Mouse (Mus musculus): ENCODE measurements around the gene Tmem200c. TPM values are rescaled to one million over a fixed set of nuclear protein-coding genes. Genes with fewer than 3 reads are reported as not detected.

Tmem200c gene
- total RNA-seq, 2 experiments from 2014 or later = 0.27 to 0.49 TPM

- intact Hi-C loops (cut with DNase I; ENCODE audit: low total_unique reads) = loop anchor here (5.0 kb wide), 1 partner anchor 224 kb away; no protein-coding TSS in a partner anchor
- DNase-seq = no peak
Measured at GRCm38 (mm10) chr17:68883474-68884083, 57.2 kb downstream of the Tmem200c start.

- DNase-seq = no peak
- intact Hi-C loops (cut with DNase I; ENCODE audit: low total_unique reads) = no loop called here
Measured at GRCm38 (mm10) chr17:68890672-68891071, 64.2 kb downstream of the Tmem200c start.

Other genes starting within 250 kb of the Tmem200c start
- gene Epb41l3, start 249.1 kb downstream of the Tmem200c start, total RNA-seq (2021) = 1 to 10 TPM; 6.0 to 8.7 TPM

All from gastrocnemius, postnatal 14 days (tissue).